Mouse (Mus musculus): Measurements from ENCODE around the gene E030018B13Rik. TPM values are rescaled to one million over a fixed set of nuclear protein-coding genes. Genes with fewer than 3 reads are reported as not detected.

E030018B13Rik gene
- total RNA-seq, 1 experiment from 2014 or later, result not detected

- ATAC-seq (ENCODE audit: extremely low read depth, insufficient number of reproducible peaks, low FRiP score, poor library complexity, severe bottlenecking), result no peak
These were observed 14.1 kb downstream of the E030018B13Rik start for GRCm38 (mm10) chr7:63930766-63931165.

GRCm38 (mm10) chr7:63932461-63932860 is 15.8 kb downstream of the E030018B13Rik start:
- ATAC-seq (ENCODE audit: extremely low read depth, insufficient number of reproducible peaks, low FRiP score, poor library complexity, severe bottlenecking), result no peak

- no peak for ATAC-seq (ENCODE audit: extremely low read depth, insufficient number of reproducible peaks, low FRiP score, poor library complexity, severe bottlenecking)
These were observed 17.2 kb downstream of the E030018B13Rik start for GRCm38 (mm10) chr7:63933905-63934304.

- no peak for ATAC-seq (ENCODE audit: extremely low read depth, insufficient number of reproducible peaks, low FRiP score, poor library complexity, severe bottlenecking)
These were observed 17.9 kb downstream of the E030018B13Rik start for GRCm38 (mm10) chr7:63934530-63934929.

- no peak for ATAC-seq (ENCODE audit: extremely low read depth, insufficient number of reproducible peaks, low FRiP score, poor library complexity, severe bottlenecking)
These were observed 19.1 kb downstream of the E030018B13Rik start for GRCm38 (mm10) chr7:63935809-63936187.

GRCm38 (mm10) chr7:63936188-63936985 is 19.7 kb downstream of the E030018B13Rik start:
- peak; percentile 14 for ATAC-seq (ENCODE audit: extremely low read depth, insufficient number of reproducible peaks, low FRiP score, poor library complexity, severe bottlenecking)

GRCm38 (mm10) chr7:63936986-63937235 is 20.3 kb downstream of the E030018B13Rik start:
- ATAC-seq (ENCODE audit: extremely low read depth, insufficient number of reproducible peaks, low FRiP score, poor library complexity, severe bottlenecking), result no peak

GRCm38 (mm10) chr7:63937236-63938065 is 20.8 kb downstream of the E030018B13Rik start:
- peak; percentile 40 for ATAC-seq (ENCODE audit: extremely low read depth, insufficient number of reproducible peaks, low FRiP score, poor library complexity, severe bottlenecking)

GRCm38 (mm10) chr7:63938066-63938913 is 21.6 kb downstream of the E030018B13Rik start:
- no peak for ATAC-seq (ENCODE audit: extremely low read depth, insufficient number of reproducible peaks, low FRiP score, poor library complexity, severe bottlenecking)

GRCm38 (mm10) chr7:63938914-63939396 is 22.3 kb downstream of the E030018B13Rik start, which contains the start of gene Klf13:
TSS of gene Klf13 (minus strand) at chr7:63938915.
- ATAC-seq (ENCODE audit: extremely low read depth, insufficient number of reproducible peaks, low FRiP score, poor library complexity, severe bottlenecking), result peak; percentile 73

GRCm38 (mm10) chr7:63939397-63939951 is 22.8 kb downstream of the E030018B13Rik start:
- peak; percentile 13; the same call in 1 of the 2 replicates for ATAC-seq (ENCODE audit: extremely low read depth, insufficient number of reproducible peaks, low FRiP score, poor library complexity, severe bottlenecking)

GRCm38 (mm10) chr7:63940321-63940720 is 23.7 kb downstream of the E030018B13Rik start:
- no peak for ATAC-seq (ENCODE audit: extremely low read depth, insufficient number of reproducible peaks, low FRiP score, poor library complexity, severe bottlenecking)

GRCm38 (mm10) chr7:63941050-63941449 is 24.4 kb downstream of the E030018B13Rik start:
- no peak for ATAC-seq (ENCODE audit: extremely low read depth, insufficient number of reproducible peaks, low FRiP score, poor library complexity, severe bottlenecking)

- ATAC-seq (ENCODE audit: extremely low read depth, insufficient number of reproducible peaks, low FRiP score, poor library complexity, severe bottlenecking), result no peak
These were observed 24.8 kb downstream of the E030018B13Rik start for GRCm38 (mm10) chr7:63941501-63941900.

GRCm38 (mm10) chr7:63943946-63944345 is 27.3 kb downstream of the E030018B13Rik start:
- no peak for ATAC-seq (ENCODE audit: extremely low read depth, insufficient number of reproducible peaks, low FRiP score, poor library complexity, severe bottlenecking)

- no peak for ATAC-seq (ENCODE audit: extremely low read depth, insufficient number of reproducible peaks, low FRiP score, poor library complexity, severe bottlenecking)
These were observed 31.1 kb downstream of the E030018B13Rik start for GRCm38 (mm10) chr7:63947514-63948487.

- ATAC-seq (ENCODE audit: extremely low read depth, insufficient number of reproducible peaks, low FRiP score, poor library complexity, severe bottlenecking), result no peak
These were observed 32.5 kb downstream of the E030018B13Rik start for GRCm38 (mm10) chr7:63949176-63949575.

Measured in neutrophil, adult 5-6 weeks (primary cell).